ENCODE assay signal across 9 mouse cellular contexts in the genomic region with DNA sequence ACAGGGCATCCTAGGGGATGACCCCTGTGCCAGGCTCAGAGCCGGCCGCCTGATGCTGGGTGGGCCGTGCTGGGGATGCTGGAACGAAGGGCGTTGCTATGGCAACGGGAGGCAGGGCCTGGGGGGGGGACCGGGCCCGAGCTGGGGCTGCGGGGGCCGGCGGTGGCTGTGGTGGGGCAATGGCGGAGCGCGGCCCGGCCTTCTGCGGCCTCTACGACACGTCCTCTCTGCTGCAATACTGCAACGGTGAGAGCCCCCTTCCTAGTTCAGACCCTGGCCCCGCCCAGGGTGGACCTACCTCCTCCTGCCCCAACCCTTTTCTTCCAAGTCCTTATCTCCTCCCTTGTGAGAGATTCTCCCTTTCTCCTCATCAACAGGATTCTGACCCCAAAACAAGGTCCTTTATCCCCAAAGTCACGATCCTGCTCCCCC. TPM values are rescaled to one million over a fixed set of nuclear protein-coding genes. Genes with fewer than 3 reads are reported as not detected.
DNase-seq lines count a peak whose midpoint lies in the region; ATAC-seq and TF ChIP-seq lines count a peak whose summit lies in the region.
"Had no signal": no experiment of that assay in that cellular context is flagged by ENCODE, and none has a peak within 500 bp of the region (broad histone marks: within the 10 kb centered on the region; RNA-seq: fewer than 3 reads in every experiment).

No protein-coding gene starts in this region.

- WGBS in intestine, postnatal 0 days = 8% methylated on average over 21 of the region's 21 CpGs
- WGBS in neural tube, embryonic 15.5 days = 8% methylated on average over 14 of the region's 21 CpGs

- 0 out of 2 replicates have a peak, but pooled peaks cover 3% of the 10 kb centered on the region for H3K4me1 ChIP-seq in intestine, postnatal 0 days (replicated peaks; ENCODE audit: control insufficient read depth, insufficient read depth, low read length)
- peaks cover 69% of the 10 kb centered on the region for H3K4me1 ChIP-seq in neural tube, embryonic 15.5 days

- no peak overlapping the region; the same call in 1 of the 2 replicates for H3K4me2 ChIP-seq in intestine, postnatal 0 days (replicated peaks; ENCODE audit: low read depth)
- H3K4me2 ChIP-seq in neural tube, embryonic 15.5 days = peak overlapping the region; percentile 79

- H3K36me3 ChIP-seq in intestine, postnatal 0 days (ENCODE audit: control insufficient read depth, insufficient read depth) = no peaks in the 10 kb centered on the region
- peaks cover 8% of the 10 kb centered on the region; the same call in 1 of the 2 replicates for H3K36me3 ChIP-seq in neural tube, embryonic 15.5 days

- TF ChIP-seq CTCF in intestine, postnatal 0 days (IDR thresholded peaks at IDR 0.05; ENCODE audit: low read depth) = no peak

- 0 out of 2 replicates have a peak, but pooled peaks cover 4% of the 10 kb centered on the region for H3K9me3 ChIP-seq in intestine, postnatal 0 days (ENCODE audit: control insufficient read depth)
- H3K9me3 ChIP-seq in neural tube, embryonic 15.5 days (replicated peaks) = no peaks in the 10 kb centered on the region

- H3K4me3 ChIP-seq in intestine, postnatal 0 days (ENCODE audit: low read depth, low read length) = 0 out of 2 replicates have a peak overlapping the region, but pooled peaks have one; percentile 12
- peak overlapping the region; percentile 70 for H3K4me3 ChIP-seq in neural tube, embryonic 15.5 days (replicated peaks)

- no peak overlapping the region for H3K27ac ChIP-seq in intestine, postnatal 0 days (ENCODE audit: low read depth, low read length)
- H3K27ac ChIP-seq in neural tube, embryonic 15.5 days (replicated peaks) = peak overlapping the region; percentile 86
- H3K27ac ChIP-seq: liver, embryonic 14.5 days had no signal

- H3K27me3 ChIP-seq in intestine, postnatal 0 days (replicated peaks; ENCODE audit: control insufficient read depth, insufficient read depth, low read length) = peaks cover 48% of the 10 kb centered on the region
- H3K27me3 ChIP-seq in neural tube, embryonic 15.5 days (replicated peaks) = peaks cover 33% of the 10 kb centered on the region

- DNase-seq in frontal cortex, postnatal 14 days (ENCODE audit: low spot score in 2 of 2) = no peak
- peak; percentile 68 for DNase-seq in right cerebral cortex, postnatal 4 days
- no peak for DNase-seq in right cerebral cortex, postnatal 25 days
- no peak for DNase-seq in retina, embryonic 14.5 days (ENCODE audit: low spot score)
- no peak for DNase-seq in cerebellum, postnatal 4 days (ENCODE audit: low spot score in 2 of 2)

- peak; percentile 31; the same call in 1 of the 2 replicates for ATAC-seq in frontal cortex, adult (ENCODE audit: low TSS enrichment)
- ATAC-seq in intestine, postnatal 0 days = no peak
- peak; percentile 36 for ATAC-seq in neural tube, embryonic 15.5 days (ENCODE audit: low FRiP score)

- H3K9ac ChIP-seq in intestine, postnatal 0 days (ENCODE audit: low read depth, low read length) = no peak overlapping the region
- peak overlapping the region; percentile 73 for H3K9ac ChIP-seq in neural tube, embryonic 15.5 days (replicated peaks)
- H3K9ac ChIP-seq: liver, embryonic 14.5 days had no signal

RNA-seq across cellular contexts. Expression of a gene that starts 0.3 kb away (rescaled TPM):
- 5.0 and 5.1 TPM in 2 replicates for polyA plus RNA-seq in intestine, postnatal 0 days (2015; fragmentation: Nextera tagmentation; extraction: Ambion mirVana)
- 11.6 and 13.3 TPM in 2 replicates for polyA plus RNA-seq in neural tube, embryonic 15.5 days (2015; fragmentation: Nextera tagmentation; extraction: Ambion mirVana)

RNA-seq across cellular contexts. Expression of a gene that starts 10.6 kb away (rescaled TPM):
- polyA plus RNA-seq in intestine, postnatal 0 days (2015; fragmentation: Nextera tagmentation; extraction: Ambion mirVana) = 0.48 and 0.67 TPM in 2 replicates
- 1.2 and 2.1 TPM in 2 replicates for polyA plus RNA-seq in neural tube, embryonic 15.5 days (2015; fragmentation: Nextera tagmentation; extraction: Ambion mirVana)

RNA-seq across cellular contexts. Expression of a gene that starts 27.0 kb away (rescaled TPM):
- 66.3 and 69.6 TPM in 2 replicates for polyA plus RNA-seq in intestine, postnatal 0 days (2015; fragmentation: Nextera tagmentation; extraction: Ambion mirVana)
- polyA plus RNA-seq in neural tube, embryonic 15.5 days (2015; fragmentation: Nextera tagmentation; extraction: Ambion mirVana) = 122 and 124 TPM in 2 replicates

RNA-seq across cellular contexts. Expression of a gene that starts 27.4 kb away (rescaled TPM):
- 7.3 and 8.1 TPM in 2 replicates for polyA plus RNA-seq in intestine, postnatal 0 days (2015; fragmentation: Nextera tagmentation; extraction: Ambion mirVana)
- polyA plus RNA-seq in neural tube, embryonic 15.5 days (2015; fragmentation: Nextera tagmentation; extraction: Ambion mirVana) = 21.7 and 24.5 TPM in 2 replicates

RNA-seq across cellular contexts. Expression of a gene that starts 35.8 kb away (rescaled TPM):
- polyA plus RNA-seq in intestine, postnatal 0 days (2015; fragmentation: Nextera tagmentation; extraction: Ambion mirVana) = 1.3 and 1.6 TPM in 2 replicates
- 3.1 and 3.3 TPM in 2 replicates for polyA plus RNA-seq in neural tube, embryonic 15.5 days (2015; fragmentation: Nextera tagmentation; extraction: Ambion mirVana)
